Mouse (Mus musculus): Measurements from ENCODE around the gene Ctf1. TPM values are rescaled to one million over a fixed set of nuclear protein-coding genes. Genes with fewer than 3 reads are reported as not detected.

The Ctf1 gene
- polyA plus RNA-seq, 1 experiment from 2014 or later = 5.2 TPM

DNA sequence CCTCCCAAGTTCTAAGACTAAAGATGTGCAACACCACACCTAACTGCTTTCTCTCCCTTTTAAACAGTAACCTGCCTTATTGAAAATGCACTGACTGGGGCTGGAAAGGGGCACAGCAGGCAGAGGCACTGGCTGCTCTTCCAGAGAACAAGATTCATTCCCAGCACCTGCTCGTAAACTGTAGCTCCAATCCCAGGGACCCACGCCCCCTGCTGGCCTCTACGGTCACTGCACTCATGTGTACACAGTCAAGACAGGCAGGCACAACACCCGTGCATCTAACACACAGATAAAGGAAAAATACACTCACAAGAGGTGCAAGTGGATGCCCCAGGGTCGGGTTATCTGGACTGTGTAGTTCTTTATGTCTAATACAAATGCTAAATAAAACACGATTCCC, 35.5 kb upstream of the Ctf1 start:
- 68% methylated on average over 6 of the region's 6 CpGs for WGBS

DNA sequence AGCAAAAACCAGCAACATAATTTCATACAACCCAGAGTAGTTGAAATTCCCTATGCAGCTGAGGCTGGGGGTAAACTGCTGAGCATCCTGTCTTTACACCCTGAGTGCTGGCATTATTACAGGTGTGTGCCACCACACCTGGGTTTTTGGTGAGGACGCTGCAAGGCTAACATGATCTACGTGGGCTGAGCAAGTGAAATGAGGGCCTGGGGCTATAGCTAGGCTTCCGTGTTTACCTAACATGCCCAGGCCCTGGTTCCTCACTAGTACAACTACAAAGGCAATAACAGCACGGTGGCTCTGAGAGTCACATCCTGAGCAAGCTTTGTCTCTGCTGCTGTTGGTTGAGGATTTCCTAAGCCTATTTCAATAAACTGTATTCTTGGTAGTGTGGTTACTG, 34.9 kb upstream of the Ctf1 start:
- Histone ChIP-seq H3K9ac (ENCODE audit: low read depth, low read length) (no peak overlapping the region), H3K36me3 (ENCODE audit: control insufficient read depth, insufficient read depth, low read length) (no peaks in the 10 kb centered on the region), H3K9me3 (ENCODE audit: control insufficient read depth, low read length) (no peaks in the 10 kb centered on the region), H3K4me1 (ENCODE audit: control insufficient read depth, insufficient read depth, low read length) (0 out of 2 replicates have a peak, but pooled peaks cover 4% of the 10 kb centered on the region), H3K27me3 (replicated peaks; ENCODE audit: control insufficient read depth, insufficient read depth, low read length) (no peaks in the 10 kb centered on the region), H3K27ac (ENCODE audit: low read length) (no peak overlapping the region), H3K4me2 (ENCODE audit: low read depth, low read length) (no peak overlapping the region), H3K4me3 (ENCODE audit: low read length) (no peak overlapping the region)
- 89% methylated on average over 4 of the region's 4 CpGs for WGBS
- ATAC-seq = no peak

More for the DNA sequence above, 35.5 kb upstream of the Ctf1 start:
- Histone ChIP-seq H3K27ac (ENCODE audit: low read length) (no peak overlapping the region), H3K27me3 (replicated peaks; ENCODE audit: control insufficient read depth, insufficient read depth, low read length) (no peaks in the 10 kb centered on the region), H3K4me1 (ENCODE audit: control insufficient read depth, insufficient read depth, low read length) (0 out of 2 replicates have a peak, but pooled peaks cover 2% of the 10 kb centered on the region), H3K36me3 (ENCODE audit: control insufficient read depth, insufficient read depth, low read length) (no peaks in the 10 kb centered on the region), H3K9me3 (ENCODE audit: control insufficient read depth, low read length) (no peaks in the 10 kb centered on the region), H3K4me3 (ENCODE audit: low read length) (no peak overlapping the region), H3K4me2 (ENCODE audit: low read depth, low read length) (no peak overlapping the region), H3K9ac (ENCODE audit: low read depth, low read length) (no peak overlapping the region)
- no peak for ATAC-seq

DNA sequence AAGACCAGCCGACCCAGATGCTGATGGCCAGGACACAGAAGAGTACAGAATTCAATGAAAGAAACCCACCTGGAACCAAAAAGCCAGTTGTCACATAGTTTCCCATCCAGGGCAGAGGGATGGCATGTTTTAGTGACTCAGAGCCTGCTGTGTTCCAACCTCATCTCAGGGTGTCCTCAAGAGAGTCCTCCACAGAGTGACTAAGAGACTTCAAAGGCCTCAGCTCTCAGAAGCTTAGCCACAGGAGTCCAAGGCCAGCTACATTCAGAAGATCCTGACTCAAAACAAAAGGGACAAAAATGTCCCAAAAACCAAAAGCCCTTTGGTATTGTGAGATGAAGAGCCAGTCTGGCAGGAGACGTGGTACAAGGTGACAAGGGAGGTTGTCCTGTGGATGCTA, 33.7 kb upstream of the Ctf1 start:
- ATAC-seq = no peak
- 84% methylated on average over 2 of the region's 2 CpGs for WGBS
- Histone ChIP-seq H3K4me2 (ENCODE audit: low read depth, low read length) (no peak overlapping the region), H3K9ac (ENCODE audit: low read depth, low read length) (no peak overlapping the region), H3K4me1 (ENCODE audit: control insufficient read depth, insufficient read depth, low read length) (0 out of 2 replicates have a peak, but pooled peaks cover 4% of the 10 kb centered on the region), H3K9me3 (ENCODE audit: control insufficient read depth, low read length) (no peaks in the 10 kb centered on the region), H3K36me3 (ENCODE audit: control insufficient read depth, insufficient read depth, low read length) (no peaks in the 10 kb centered on the region), H3K4me3 (ENCODE audit: low read length) (no peak overlapping the region), H3K27ac (ENCODE audit: low read length) (no peak overlapping the region), H3K27me3 (replicated peaks; ENCODE audit: control insufficient read depth, insufficient read depth, low read length) (no peaks in the 10 kb centered on the region)

DNA sequence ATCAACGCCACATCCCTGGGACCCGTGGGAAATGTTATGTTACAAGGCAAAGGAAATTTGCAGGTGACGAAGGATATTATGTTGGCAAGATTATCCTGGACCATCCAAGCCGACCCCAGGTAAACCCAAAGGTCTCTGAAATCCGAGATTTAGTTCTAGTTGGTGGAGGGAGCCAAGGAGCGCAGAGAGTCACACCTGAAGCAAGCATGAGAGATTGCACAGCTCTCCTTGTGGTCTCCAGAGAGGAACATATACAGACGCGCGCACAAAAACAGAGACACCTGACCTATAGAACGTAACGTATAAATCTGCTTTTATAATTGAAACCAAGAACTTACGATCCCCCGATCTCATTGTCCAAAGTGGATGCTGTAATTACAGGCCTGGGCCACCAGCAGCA, 32.0 kb upstream of the Ctf1 start:
- Histone ChIP-seq H3K9ac (ENCODE audit: low read depth, low read length) (no peak overlapping the region), H3K4me3 (ENCODE audit: low read length) (no peak overlapping the region), H3K9me3 (ENCODE audit: control insufficient read depth, low read length) (no peaks in the 10 kb centered on the region), H3K36me3 (ENCODE audit: control insufficient read depth, insufficient read depth, low read length) (no peaks in the 10 kb centered on the region), H3K4me2 (ENCODE audit: low read depth, low read length) (no peak overlapping the region), H3K27me3 (replicated peaks; ENCODE audit: control insufficient read depth, insufficient read depth, low read length) (no peaks in the 10 kb centered on the region), H3K27ac (ENCODE audit: low read length) (no peak overlapping the region), H3K4me1 (ENCODE audit: control insufficient read depth, insufficient read depth, low read length) (peaks cover 9% of the 10 kb centered on the region)
- WGBS = 87% methylated on average over 13 of the region's 13 CpGs
- no peak for ATAC-seq

DNA sequence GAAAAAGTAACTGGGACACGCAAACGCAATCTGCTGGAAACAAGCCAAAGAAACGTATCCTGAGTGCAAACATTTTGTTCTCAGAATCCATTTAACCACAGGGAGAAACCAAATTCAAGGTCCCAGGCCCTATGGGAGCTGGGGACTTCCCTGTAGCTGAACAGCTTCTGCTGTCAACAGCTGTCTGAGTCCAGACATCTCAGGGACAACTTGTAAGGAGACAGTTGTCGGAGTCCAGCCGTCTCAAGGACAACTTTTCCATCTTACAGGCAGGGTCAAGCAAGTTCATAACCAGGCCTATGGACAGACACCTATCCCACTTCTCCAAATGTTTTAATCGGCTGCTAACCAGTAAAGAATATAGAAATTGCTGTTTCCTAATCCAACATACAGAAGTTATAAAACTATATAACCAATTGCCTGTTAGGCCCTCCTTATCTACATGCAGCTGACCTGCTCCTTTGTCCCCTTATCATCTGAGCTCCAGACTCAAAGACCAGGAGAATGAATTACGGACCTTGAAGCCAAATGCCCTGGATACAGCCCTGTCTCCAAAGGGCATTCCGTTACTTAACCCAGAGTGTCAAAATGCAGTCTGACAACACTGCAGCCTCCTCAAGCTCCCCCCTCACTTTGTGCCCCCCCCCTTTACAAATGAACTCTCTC, 30.5 kb upstream of the Ctf1 start:
- H3K36me3 ChIP-seq (ENCODE audit: control insufficient read depth, insufficient read depth, low read length) = no peaks in the 10 kb centered on the region
- H3K9me3 ChIP-seq (ENCODE audit: control insufficient read depth, low read length) = no peaks in the 10 kb centered on the region
- no peak overlapping the region for H3K27ac ChIP-seq (ENCODE audit: low read length)
- H3K4me1 ChIP-seq (ENCODE audit: control insufficient read depth, insufficient read depth, low read length) = peaks cover 18% of the 10 kb centered on the region
- no peak for ATAC-seq
- no peak overlapping the region for H3K9ac ChIP-seq (ENCODE audit: low read depth, low read length)
- no peaks in the 10 kb centered on the region for H3K27me3 ChIP-seq (replicated peaks; ENCODE audit: control insufficient read depth, insufficient read depth, low read length)
- no peak overlapping the region for H3K4me3 ChIP-seq (ENCODE audit: low read length)
- no peak overlapping the region for H3K4me2 ChIP-seq (ENCODE audit: low read depth, low read length)
- 64% methylated on average over 8 of the region's 8 CpGs for WGBS

DNA sequence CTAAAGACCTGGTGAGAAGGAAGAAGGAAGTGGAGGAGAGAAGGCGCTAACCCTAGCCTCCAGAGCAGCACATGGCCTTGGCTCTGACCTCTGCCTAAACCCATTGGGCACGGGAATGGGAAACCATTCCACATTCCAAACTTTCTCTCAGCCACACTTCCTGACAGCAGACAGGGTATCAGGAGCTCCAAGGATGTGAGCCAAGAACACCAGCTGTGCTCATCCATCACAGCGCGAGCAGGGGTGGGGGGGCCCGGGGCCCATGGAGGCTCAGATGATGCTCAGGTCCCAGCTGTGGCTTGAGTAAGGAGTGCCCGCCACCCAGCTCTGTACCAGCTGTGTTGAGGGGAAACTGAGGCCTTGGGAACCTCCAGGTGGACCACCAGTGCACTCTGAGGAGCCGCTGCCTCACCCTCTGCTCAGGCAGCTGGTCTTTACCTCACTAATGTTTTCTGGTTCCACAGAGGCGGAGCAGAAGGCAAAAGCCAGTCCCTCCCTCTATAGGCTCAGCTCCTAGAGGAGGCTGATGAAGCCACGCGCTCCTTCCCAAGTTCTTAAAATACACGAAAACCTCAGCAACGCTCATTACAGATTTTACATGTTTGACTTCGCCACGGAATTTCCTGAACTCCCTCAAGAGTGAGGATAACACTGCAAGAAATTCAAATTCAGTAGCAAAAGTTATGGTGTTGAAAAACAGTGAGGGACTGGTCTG, 27.1 kb upstream of the Ctf1 start:
- Histone ChIP-seq H3K4me1 (ENCODE audit: control insufficient read depth, insufficient read depth, low read length) (peaks cover 22% of the 10 kb centered on the region), H3K27me3 (replicated peaks; ENCODE audit: control insufficient read depth, insufficient read depth, low read length) (no peaks in the 10 kb centered on the region), H3K27ac (ENCODE audit: low read length) (no peak overlapping the region), H3K4me3 (ENCODE audit: low read length) (no peak overlapping the region), H3K9ac (ENCODE audit: low read depth, low read length) (no peak overlapping the region), H3K4me2 (ENCODE audit: low read depth, low read length) (0 out of 2 replicates have a peak overlapping the region, but pooled peaks have one; percentile 3), H3K9me3 (ENCODE audit: control insufficient read depth, low read length) (no peaks in the 10 kb centered on the region), H3K36me3 (ENCODE audit: control insufficient read depth, insufficient read depth, low read length) (no peaks in the 10 kb centered on the region)
- WGBS = 59% methylated on average over 14 of the region's 14 CpGs
- peak; percentile 34; the same call in 1 of the 2 replicates for ATAC-seq

DNA sequence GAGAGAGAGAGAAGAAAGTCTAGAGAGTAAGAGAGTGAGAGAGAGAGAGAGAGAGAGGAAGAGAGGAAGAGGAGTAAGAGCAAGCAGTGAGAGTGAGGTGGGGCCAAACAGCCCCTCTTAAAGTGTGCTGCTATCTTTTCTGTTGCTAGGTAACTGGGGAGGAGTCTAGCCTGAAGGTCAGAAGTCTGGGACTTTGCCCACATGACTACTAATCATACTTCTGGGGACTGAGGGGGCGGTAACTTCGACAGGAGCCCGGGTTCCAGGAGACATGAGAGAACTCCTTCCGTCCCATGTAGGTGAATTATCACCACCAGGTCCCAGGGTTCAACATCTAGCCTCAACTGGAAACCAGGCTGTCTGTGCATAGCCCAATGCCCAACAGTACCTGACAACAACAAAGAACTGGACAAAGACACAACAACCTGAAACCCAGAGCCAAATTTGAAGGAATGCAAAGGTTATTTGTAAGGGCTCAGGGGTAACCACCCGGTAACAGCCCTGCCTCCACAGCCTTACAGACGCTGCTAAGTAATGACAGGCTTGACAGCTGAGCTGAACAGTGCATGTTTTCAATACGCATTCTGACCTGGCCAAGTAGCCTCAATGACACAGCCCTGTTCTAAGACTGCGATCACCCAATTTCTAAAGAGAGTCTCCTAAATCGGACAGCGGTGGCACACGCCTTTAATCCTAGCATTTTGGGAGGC, 25.6 kb upstream of the Ctf1 start:
- Histone ChIP-seq H3K4me3 (ENCODE audit: low read length) (no peak overlapping the region), H3K27me3 (replicated peaks; ENCODE audit: control insufficient read depth, insufficient read depth, low read length) (no peaks in the 10 kb centered on the region), H3K36me3 (ENCODE audit: control insufficient read depth, insufficient read depth, low read length) (no peaks in the 10 kb centered on the region), H3K27ac (ENCODE audit: low read length) (peak overlapping the region; percentile 14; the same call in 1 of the 2 replicates), H3K9me3 (ENCODE audit: control insufficient read depth, low read length) (no peaks in the 10 kb centered on the region), H3K9ac (ENCODE audit: low read depth, low read length) (no peak overlapping the region), H3K4me1 (ENCODE audit: control insufficient read depth, insufficient read depth, low read length) (peaks cover 25% of the 10 kb centered on the region), H3K4me2 (ENCODE audit: low read depth, low read length) (no peak overlapping the region)
- ATAC-seq = peak; percentile 50; the same call in 1 of the 2 replicates
- WGBS = 62% methylated on average over 11 of the region's 11 CpGs

DNA sequence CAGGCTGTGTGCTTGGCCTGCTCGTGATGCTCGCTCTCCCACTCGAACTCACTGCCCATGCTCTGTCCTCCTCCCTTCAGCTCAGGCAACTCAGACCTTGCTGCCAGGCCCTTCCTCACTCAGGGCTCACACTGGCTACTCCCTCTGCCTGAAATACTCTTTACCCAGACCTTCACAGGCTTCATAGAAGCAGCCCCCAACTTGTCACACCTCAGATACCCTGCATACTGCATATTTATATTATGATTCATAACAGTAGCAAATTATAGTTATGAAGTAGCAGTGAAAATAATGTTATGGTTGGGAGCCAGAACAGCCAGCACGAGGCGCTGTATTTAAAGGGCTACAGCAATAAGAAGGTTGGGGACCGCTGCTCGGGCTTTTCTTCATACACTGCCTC, 23.6 kb upstream of the Ctf1 start:
- WGBS = 85% methylated on average over 7 of the region's 7 CpGs
- Histone ChIP-seq H3K9me3 (ENCODE audit: control insufficient read depth, low read length) (no peaks in the 10 kb centered on the region), H3K27me3 (replicated peaks; ENCODE audit: control insufficient read depth, insufficient read depth, low read length) (no peaks in the 10 kb centered on the region), H3K27ac (ENCODE audit: low read length) (no peak overlapping the region), H3K9ac (ENCODE audit: low read depth, low read length) (no peak overlapping the region), H3K36me3 (ENCODE audit: control insufficient read depth, insufficient read depth, low read length) (no peaks in the 10 kb centered on the region), H3K4me3 (ENCODE audit: low read length) (no peak overlapping the region), H3K4me1 (ENCODE audit: control insufficient read depth, insufficient read depth, low read length) (peaks cover 22% of the 10 kb centered on the region), H3K4me2 (ENCODE audit: low read depth, low read length) (no peak overlapping the region)
- no peak for ATAC-seq

DNA sequence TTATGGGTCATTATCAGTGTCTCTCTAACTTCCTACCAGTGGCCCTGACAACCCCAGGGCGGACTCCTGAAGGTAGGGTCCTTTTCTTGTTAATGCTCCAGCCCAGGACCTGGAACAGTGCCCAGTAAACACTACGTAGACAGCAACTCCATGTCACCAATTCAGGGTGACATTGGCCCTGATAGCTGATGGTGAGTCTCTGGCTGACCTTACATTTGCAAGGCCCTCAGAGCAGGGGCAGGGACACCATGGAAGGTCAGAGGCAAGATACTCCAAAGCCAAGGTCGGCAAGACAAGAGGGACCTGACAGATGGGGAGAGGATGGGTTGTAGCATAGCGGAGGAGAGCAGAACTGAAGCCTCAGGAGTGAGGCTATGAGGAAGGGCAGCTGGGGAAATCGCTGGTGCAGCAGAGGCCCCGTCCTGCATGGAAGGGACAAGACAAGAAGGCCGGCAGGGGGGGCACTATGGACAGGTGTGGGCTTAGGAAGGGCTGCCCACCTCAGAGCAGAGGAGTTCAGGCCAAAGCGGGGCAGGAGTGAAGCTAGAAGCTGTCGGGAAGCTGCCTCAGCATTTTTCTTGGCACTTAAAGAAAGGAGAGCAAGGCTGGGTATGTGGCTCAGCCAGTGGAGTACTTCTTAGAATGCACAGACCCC, 22.8 kb upstream of the Ctf1 start:
- H3K27me3 ChIP-seq (replicated peaks; ENCODE audit: control insufficient read depth, insufficient read depth, low read length) = no peaks in the 10 kb centered on the region
- ATAC-seq = no peak
- H3K36me3 ChIP-seq (ENCODE audit: control insufficient read depth, insufficient read depth, low read length) = no peaks in the 10 kb centered on the region
- H3K4me1 ChIP-seq (ENCODE audit: control insufficient read depth, insufficient read depth, low read length) = peaks cover 22% of the 10 kb centered on the region
- WGBS = 74% methylated on average over 9 of the region's 9 CpGs
- 0 out of 2 replicates have a peak overlapping the region, but pooled peaks have one; percentile 12 for H3K9ac ChIP-seq (ENCODE audit: low read depth, low read length)
- no peak overlapping the region for H3K4me3 ChIP-seq (ENCODE audit: low read length)
- no peaks in the 10 kb centered on the region for H3K9me3 ChIP-seq (ENCODE audit: control insufficient read depth, low read length)
- no peak overlapping the region for H3K4me2 ChIP-seq (ENCODE audit: low read depth, low read length)
- H3K27ac ChIP-seq (ENCODE audit: low read length) = no peak overlapping the region

All from intestine, embryonic 16.5 days (tissue).